Mouse (Mus musculus): ENCODE measurements around the gene Fuca1.

Fuca1 gene

DNA sequence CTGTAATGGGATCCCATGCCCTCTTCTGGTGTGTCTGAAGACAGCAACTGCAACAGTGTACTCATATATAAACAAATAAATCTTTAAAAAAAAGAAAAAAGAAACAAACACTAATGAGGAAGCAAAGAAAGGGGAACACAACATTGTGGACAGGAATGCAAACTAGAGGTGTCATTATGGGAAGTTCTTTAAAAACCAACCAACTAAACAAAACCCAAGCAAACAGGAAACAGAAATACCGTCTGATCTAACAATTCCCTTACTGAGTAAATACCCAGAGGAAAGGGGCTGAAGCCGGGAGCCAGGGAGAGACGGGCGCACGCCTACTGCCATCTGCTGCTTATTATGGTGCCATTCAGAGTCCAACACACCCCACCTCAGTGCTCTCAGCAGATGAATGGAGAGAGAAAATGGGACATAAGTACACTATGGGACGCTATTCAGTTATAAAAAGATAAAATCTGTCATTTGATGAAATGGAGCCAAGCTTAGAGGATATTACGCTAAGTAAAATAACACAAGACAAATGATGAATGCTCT lies 61.1 kb downstream of the Fuca1 start:
- DNase-seq (ENCODE audit: low read depth) = no peak

DNA sequence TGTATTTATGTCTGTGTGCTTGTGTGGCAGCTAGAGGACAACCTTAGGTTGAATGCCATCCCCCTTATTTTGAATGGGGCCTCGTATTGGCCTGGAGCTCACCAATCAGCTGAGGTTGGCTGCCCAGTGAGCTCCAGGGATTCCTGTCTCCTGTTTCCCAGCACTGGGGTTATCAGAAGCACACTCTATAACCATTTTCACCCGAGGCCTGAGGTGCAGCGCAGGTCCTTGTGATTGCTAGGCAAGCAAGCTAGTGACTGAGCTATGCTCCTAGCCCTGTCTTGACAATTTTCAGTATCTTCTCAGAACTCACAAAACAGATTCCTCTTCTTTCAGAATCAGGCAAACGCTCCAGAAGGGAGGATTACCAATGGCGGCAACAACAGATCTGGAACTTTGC lies 64.0 kb downstream of the Fuca1 start:
- DNase-seq (ENCODE audit: low read depth) = no peak

DNA sequence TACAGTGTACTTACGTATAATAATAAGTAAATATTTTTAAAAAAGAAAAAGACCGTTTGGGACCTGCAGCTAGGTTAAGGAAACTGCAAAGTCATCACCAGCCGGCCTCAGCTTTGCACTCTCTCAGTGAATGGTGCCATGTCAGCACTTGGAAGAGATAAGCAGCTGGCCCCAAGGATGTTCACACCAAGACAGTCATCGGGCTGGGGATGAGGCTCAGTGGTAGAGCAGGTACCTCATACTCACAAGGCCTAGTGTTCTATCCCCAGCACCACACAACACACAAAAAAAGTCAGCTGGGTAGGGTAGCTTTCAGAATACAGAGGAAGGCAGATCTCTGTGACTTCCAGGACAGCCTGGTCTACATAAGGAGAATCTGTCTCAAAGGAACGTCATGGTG lies 64.7 kb downstream of the Fuca1 start:
- no peak for DNase-seq (ENCODE audit: low read depth)

DNA sequence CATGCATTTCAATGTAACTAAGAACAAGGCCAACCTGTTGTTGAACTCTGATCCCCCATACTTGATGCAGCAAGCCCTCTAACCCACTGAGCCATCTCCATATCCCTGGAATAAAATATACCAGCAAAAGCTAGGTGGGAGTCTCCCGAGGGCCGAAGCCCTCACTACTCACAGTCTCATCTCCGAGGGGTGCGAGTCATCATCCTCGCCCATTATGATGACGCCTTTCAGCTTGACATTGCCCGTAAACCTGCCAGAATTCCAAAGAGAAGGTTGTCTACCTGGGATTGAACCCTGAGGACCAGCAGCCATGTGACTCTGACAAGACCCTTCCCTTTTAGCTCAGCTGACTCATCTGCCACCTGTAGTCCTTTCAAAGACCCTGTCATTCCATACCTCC lies 65.2 kb downstream of the Fuca1 start:
- DNase-seq (ENCODE audit: low read depth) = no peak

DNA sequence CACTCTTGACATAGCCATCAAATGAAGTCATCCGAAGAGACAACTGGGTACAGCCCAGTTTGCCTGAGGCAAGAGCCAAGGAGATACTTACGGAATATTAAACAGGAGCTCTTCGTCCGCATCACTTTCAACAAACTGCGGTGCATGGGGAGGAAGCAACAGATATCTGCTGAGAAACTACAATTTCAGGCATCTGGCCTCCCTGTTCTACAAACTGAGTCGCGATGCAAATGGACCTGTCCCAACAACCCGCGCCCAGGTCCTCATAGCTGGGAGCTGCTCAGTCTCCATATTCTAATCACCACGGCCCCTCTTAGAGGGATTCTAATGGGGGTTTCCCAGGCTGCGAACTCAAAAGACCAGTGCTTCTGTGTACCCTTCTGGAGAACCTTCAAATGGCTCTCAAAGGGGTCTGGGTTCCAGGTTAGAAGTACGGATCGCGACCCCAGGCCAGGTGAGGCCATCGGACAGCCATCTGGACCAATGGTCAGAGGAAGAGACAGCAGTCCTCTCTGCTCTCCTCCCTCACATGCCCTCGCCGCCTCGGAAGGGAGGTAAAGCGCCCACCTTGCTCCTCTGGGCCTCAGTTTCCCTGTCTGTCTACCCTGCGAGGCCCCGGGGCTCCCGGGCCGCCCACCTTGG lies 65.9 kb downstream of the Fuca1 start:
- peak; percentile 47 for DNase-seq (ENCODE audit: low read depth)

DNA sequence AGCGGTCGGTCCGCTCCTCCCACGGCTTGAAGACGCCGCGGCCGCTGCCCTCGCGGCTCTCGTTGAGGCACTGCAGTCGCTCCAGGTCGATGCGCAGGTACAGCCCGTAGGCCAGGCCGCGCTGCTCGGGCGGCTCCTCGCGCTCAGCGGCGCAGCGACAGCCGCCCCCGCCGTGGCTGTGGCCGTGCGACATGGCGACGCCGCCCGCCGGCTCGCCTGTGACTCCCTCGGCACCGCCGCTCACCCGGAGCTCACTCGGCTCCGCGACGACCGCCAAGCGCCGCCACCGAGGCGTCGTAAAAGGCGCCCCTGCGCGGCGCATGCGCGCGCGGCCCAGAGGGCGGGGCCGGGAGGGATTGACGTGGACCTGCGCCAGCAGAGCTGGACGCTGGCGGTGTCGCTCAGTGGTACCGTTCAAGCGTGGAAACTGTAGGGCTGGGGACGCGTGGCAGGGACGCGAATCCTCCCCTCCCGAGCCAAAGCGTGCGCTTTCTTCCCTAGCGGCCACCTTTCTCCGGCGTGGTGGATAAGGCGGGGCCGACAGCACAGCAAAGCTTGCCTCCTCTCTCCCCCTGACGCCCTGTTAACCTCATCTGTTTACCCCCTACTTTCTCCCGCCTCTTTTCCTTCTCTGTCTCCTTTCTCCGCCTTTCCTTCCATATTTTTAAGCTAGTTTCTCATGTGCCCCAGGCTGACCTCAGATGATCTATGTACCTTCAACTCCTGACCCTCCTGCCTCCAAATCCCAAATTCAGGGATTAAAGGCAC lies 66.6 kb downstream of the Fuca1 start, which contains the start of gene Pithd1:
Pithd1 (minus strand) TSS at position 322 of the 768 bp plus-strand sequence.
- DNase-seq (ENCODE audit: low read depth) = peak; percentile 96

DNA sequence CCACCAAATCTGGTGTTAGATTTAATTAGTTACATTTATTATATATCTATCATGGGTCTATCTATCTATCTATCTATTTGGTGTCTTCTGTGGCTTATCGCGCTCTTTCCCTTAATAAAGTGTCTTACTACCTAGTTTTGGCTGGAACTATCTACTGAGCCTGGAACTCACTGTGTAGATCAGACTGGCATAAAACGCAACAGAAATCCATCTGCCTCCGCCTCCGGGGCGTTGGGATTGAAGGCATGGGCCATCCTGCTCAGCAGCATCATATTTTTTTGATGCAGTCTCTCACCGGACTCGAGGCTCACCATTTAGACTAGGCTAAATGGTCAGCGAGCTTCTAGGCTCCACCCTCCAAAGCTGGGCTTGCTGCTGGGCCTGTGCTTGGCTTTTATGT lies 67.2 kb downstream of the Fuca1 start:
- no peak for DNase-seq (ENCODE audit: low read depth)
